24 mouse cellular contexts compared by ENCODE assay signal in genomic region chr8:116289237-116289636, GRCm38 (mm10).
"Had no signal": no experiment of that assay in that cellular context is flagged by ENCODE, and none has a peak within 500 bp of the region (broad histone marks: within the 10 kb centered on the region; RNA-seq: fewer than 3 reads in every experiment).

No protein-coding gene starts in this region.

- ATAC-seq: liver, embryonic 12.5 days; lung, postnatal 0 days; midbrain, embryonic 15.5 days had no signal

- H3K4me3 ChIP-seq: left cerebral cortex, adult 2 months; limb, embryonic 10.5 days; limb, embryonic 13.5 days; liver, embryonic 12.5 days; liver, embryonic 15.5 days; midbrain, embryonic 12.5 days; midbrain, embryonic 15.5 days; neural tube, embryonic 12.5 days; neural tube, embryonic 15.5 days had no signal

- H3K4me1 ChIP-seq: limb, embryonic 10.5 days; limb, embryonic 13.5 days; liver, embryonic 12.5 days; liver, embryonic 15.5 days; midbrain, embryonic 12.5 days; midbrain, embryonic 15.5 days; neural tube, embryonic 12.5 days; neural tube, embryonic 15.5 days had no signal

- H3K9me3 ChIP-seq: limb, embryonic 10.5 days; limb, embryonic 13.5 days; liver, embryonic 12.5 days; liver, embryonic 15.5 days; midbrain, embryonic 12.5 days; midbrain, embryonic 15.5 days; neural tube, embryonic 12.5 days; neural tube, embryonic 15.5 days had no signal

- H3K27ac ChIP-seq: kidney, postnatal 0 days; left cerebral cortex, adult 2 months; limb, embryonic 10.5 days; limb, embryonic 13.5 days; liver, embryonic 12.5 days; liver, embryonic 15.5 days; macrophage; midbrain, embryonic 12.5 days; midbrain, embryonic 15.5 days; neural tube, embryonic 12.5 days; neural tube, embryonic 15.5 days; stomach, postnatal 0 days had no signal

- H3K4me2 ChIP-seq: limb, embryonic 13.5 days; liver, embryonic 12.5 days; liver, embryonic 15.5 days; midbrain, embryonic 12.5 days; midbrain, embryonic 15.5 days; neural tube, embryonic 12.5 days; neural tube, embryonic 15.5 days had no signal

- H3K27me3 ChIP-seq: limb, embryonic 13.5 days; liver, embryonic 12.5 days; liver, embryonic 15.5 days; midbrain, embryonic 12.5 days; midbrain, embryonic 15.5 days; neural tube, embryonic 12.5 days; neural tube, embryonic 15.5 days had no signal

- DNase-seq: kidney, adult 9 months; kidney, postnatal 25 days; layer of hippocampus, postnatal 36 days; liver; lung, adult 18-20 months; right cerebral cortex, adult 18-20 months; right cerebral cortex, postnatal 14 days; right cerebral cortex, postnatal 4 days; thymus, adult 2 months; thymus, postnatal 14 days; thymus, postnatal 4 days had no signal

- H3K9ac ChIP-seq: limb, embryonic 13.5 days; liver, embryonic 12.5 days; liver, embryonic 15.5 days; midbrain, embryonic 12.5 days; midbrain, embryonic 15.5 days; neural tube, embryonic 12.5 days; neural tube, embryonic 15.5 days had no signal

- H3K36me3 ChIP-seq: limb, embryonic 10.5 days; limb, embryonic 13.5 days; liver, embryonic 12.5 days; liver, embryonic 15.5 days; midbrain, embryonic 12.5 days; midbrain, embryonic 15.5 days; neural tube, embryonic 12.5 days; neural tube, embryonic 15.5 days had no signal
